Mouse (Mus musculus) spleen, adult 2 months (tissue): ENCODE measurements around the gene Kctd2.

Experiments used
- CTCF ChIP-seq: fragments of 200-500 bp; IDR thresholded peaks from 2 replicates; pipeline ENCODE4 v1.5.1; 2011; ENCODE audit warnings: mild to moderate bottlenecking, inconsistent platforms; ENCODE audit not compliant: insufficient read depth, insufficient read length, insufficient replicate concordance; ENCODE audit errors: extremely low read depth
- POLR2A ChIP-seq: fragments of 200-500 bp; IDR thresholded peaks from 2 replicates; pipeline ENCODE4 v1.6.1; 2011; ENCODE audit warnings: low read depth, low read length, inconsistent platforms

- TF ChIP-seq CTCF (no peak), POLR2A (no peak; the same call in 1 of the 2 replicates)
These were observed 13.0 kb upstream of the Kctd2 start for GRCm38 (mm10) chr11:115406858-115407401.
